Mouse (Mus musculus) urinary bladder, postnatal 36 days (tissue): ENCODE measurements around the gene Lst1.
A peak's percentile ranks its signal among the peaks of the same experiment; 100 is the strongest.
"Not testable (repeated sequence)": the region's sequence is repeated elsewhere in the genome, so short reads cannot be mapped to it uniquely, and the experiment has no call there.

ENCODE experiments used
- DNase-seq, 2 experiments: peaks; one replicate each; pipeline ENCODE4 v3.0.0; 2022; ENCODE audit warnings: low spot score in 2 of 2, mixed read lengths in 1 of 2

Lst1 gene

GRCm38 (mm10) chr17:35187959-35188610 lies at the start of gene Lst1:
Lst1 (minus strand) TSS chr17:35188439.
- no peak for DNase-seq

- no peak for DNase-seq
Observed at GRCm38 (mm10) chr17:35237504-35237903, 49.3 kb upstream of the Lst1 start.

- DNase-seq: no peak
Observed at GRCm38 (mm10) chr17:35236996-35237395, 48.8 kb upstream of the Lst1 start.

DNA sequence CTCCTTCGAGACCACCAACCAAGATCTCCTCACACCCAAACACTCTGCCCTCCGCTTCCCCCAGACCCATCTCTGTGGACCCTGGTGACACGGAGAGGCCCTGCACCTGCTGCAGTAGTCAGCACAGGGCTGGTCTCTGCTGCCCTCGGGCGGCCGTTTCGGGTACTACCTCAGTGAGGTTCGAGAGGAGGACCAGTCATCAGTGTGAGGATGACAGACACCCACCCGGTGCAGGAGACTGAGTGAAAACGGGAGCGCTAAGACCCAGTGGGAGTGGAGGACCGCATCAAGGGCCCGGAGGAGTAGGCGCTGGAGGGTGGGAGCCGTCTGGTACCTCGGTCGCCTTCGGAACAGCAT lies 48.1 kb upstream of the Lst1 start:
- peak; percentile 97 to 98 for DNase-seq

DNA sequence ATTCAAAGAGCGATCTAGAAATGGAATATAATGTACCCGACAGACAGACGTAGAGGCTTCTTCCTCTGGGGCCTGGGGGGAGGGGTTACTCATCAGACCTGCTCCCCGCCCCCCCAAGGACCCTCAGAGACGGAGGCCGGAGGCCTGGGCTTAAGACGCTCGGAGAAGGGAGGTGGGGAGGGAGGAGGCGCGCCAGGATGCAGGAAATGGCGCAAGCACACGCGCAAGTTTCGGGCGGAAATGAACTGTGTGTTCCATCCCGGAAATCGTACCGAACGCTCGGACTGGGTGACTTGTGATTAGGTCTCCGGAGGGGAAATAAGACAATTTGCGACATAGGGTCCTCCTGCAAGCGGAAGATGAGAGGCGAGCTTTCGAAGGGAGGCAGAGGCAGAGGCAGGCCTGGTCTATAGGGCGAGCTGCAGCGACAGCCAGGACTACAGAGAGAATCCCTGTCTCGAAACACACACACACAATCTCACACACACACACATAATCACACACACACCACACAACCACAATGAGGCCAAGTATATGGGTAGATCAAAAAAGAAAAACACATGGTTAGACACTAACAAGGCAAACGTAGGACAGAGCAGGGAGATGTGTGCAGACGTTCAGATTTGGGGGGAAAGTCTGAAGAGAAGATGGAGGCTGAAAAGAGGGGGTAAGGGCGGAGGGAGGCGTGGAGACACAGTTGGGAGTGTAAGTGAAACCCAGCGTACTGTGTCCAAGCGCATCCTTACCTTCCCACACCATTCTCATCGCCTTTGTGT lies 47.6 kb upstream of the Lst1 start, which contains the start of gene Nfkbil1:
Nfkbil1 (minus strand) TSS at position 179 of the 776 bp plus-strand sequence.
- DNase-seq: peak; percentile 79 to 91

- peak; percentile 40 to 46 for DNase-seq
Observed at GRCm38 (mm10) chr17:35234903-35235302, 46.7 kb upstream of the Lst1 start.

GRCm38 (mm10) chr17:35234090-35234489 lies 45.9 kb upstream of the Lst1 start:
- not testable (repeated sequence) for DNase-seq

DNA sequence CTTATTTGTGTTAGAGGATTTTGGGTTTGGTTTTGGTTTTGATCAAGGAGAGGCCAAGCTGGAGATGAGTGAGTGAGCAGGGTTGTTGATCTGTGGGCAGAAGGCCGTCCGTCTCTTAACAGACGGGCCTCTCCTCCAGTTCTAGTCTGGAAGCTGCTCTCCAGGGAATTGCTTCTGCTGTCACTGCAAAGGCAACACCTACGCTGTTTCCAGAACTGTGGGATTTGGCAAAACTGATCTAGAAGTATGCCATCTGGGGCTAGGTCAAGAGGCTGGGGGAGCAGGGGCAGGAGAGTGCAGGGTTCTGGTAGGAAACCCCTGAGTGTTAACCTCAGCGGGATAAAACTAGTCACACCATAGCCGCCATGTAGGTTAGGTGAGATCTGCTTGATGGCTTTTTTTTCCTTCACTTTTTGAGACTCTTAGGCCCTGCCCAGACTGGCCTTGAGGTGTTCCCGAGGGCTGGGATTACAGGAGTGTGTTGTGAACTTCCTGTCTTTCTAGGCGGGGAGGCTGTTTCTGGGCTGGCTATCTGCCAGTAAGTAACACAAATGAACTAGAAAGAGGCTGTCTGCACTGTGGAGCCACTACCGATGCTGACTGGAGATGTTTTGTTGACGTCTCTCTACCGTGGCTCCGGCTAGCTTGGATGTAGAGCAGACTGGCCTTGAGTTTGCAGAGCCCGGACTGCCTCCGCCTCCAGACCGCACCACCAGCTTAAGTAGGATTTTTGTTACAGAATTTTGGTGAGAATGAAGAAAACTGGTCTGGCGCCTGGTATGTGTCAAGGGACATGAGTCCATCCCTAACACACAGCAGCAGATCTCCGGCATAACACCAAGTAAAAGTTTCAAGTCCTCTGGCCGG lies 45.1 kb upstream of the Lst1 start, which contains the start of gene Atp6v1g2:
Atp6v1g2 (plus strand) TSS at position 547 of the 867 bp plus-strand sequence.
- no peak for DNase-seq

DNA sequence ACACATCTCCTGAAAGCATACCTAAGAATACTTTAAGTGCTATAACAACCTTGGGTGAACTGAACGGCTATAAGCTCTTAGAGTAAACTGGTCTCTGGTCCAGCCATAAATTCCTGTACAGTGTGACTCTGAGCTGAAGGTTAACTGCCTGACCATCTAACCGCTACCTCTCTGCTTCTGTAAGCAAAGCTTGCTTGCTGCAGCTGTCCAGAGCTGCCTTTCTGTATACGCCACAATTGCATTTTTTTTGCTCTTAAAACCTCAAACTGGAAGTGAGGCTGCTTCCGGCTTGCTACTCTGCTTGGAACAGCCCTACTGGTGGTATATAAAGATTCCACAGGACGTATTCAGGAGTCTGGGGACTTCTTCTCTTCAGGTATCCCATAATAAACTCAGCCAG lies 44.4 kb upstream of the Lst1 start:
- no peak for DNase-seq

- peak; percentile 75 to 83 for DNase-seq
Observed at GRCm38 (mm10) chr17:35232043-35232442, 43.8 kb upstream of the Lst1 start.

DNA sequence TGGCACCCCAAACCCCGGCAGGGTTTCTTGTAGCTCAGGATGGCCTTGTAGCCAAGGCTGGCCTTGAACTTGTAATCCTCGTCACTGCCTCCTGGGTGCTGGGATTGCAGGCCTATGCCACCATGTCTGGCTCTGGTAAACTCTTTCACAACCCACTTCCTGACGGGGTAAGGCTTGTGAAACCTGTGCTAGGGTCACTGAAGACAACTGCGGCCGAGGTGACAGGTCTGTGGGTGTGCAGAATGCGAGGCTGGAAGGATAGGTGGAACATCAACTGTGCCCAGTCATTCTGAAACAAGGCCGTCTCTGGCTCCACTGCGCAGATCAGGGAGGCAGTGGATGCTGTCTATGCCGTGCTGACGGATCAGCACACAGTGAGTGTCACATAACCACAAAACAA lies 42.8 kb upstream of the Lst1 start:
- no peak for DNase-seq

DNA sequence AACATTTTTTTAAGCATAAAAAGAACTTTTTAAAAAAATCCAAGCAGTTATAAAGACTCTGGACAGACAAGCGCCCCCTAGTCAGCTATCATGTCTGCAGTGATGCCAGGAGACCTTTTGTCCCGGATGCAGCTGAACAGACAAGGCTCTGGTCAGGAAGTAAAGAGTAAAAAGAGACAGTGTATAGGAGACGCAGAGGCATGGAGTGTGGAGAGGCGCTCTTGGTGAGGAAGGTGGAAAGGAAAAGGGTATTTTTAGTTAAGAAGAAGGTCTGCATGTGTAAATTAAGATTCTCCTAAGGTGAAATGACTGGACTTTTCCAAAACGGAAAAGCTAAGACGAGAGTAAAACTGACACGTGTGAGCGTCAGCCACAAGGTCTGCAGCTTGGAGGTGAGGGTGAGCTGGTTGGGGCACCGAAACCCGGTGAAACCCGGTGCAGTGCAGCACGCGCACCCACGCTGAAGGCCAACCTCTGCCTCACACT lies 38.4 kb upstream of the Lst1 start:
- no peak for DNase-seq

- no peak for DNase-seq
Observed at GRCm38 (mm10) chr17:35225456-35225855, 37.2 kb upstream of the Lst1 start.

DNA sequence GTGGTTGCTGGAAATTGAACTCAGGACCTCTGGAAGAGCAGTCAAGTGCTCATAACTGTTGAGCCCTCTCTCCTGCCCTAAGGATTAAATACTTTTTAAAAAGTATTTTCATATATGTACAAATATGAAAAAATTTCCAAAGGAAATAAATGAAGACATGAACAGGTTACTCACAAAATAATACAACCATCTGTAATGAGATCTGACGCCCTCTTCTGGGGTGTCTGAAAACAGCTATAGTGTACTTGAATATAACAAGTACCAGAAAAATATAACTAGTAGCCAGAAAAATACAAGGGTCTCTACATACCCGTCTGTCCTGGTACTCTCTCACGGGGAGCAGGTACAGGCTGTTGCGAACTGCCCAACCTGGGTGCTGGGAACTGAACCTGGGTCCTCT lies 36.4 kb upstream of the Lst1 start:
- DNase-seq: no peak

DNA sequence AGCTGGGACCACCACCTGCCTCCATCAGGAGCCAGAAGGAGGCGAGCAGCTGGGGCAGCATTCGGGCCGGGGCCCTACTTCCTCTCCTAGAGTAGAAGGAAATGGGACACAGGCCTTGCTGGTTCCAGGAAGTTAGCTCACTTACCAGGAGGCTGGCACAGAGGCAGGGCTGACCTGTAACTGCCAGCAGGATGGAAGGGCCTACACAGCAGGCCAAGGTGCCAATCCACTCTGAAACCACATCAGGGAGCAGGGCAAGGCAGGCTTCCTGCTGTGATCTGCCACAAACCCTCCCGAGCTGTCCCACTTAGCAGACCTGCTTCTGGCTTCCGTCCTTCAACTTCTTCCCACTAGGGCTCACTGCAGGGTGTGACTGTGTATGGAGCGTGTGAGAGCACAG lies 34.1 kb upstream of the Lst1 start:
- DNase-seq: no peak

- no peak for DNase-seq
Observed at GRCm38 (mm10) chr17:35220156-35220952, 32.1 kb upstream of the Lst1 start, which contains the start of gene Gm16181. Gm16181 (plus strand) TSS chr17:35220834.

GRCm38 (mm10) chr17:35219601-35220041 lies 31.4 kb upstream of the Lst1 start:
- no peak for DNase-seq

- DNase-seq: no peak
Observed at GRCm38 (mm10) chr17:35218516-35219193, 30.4 kb upstream of the Lst1 start.

DNA sequence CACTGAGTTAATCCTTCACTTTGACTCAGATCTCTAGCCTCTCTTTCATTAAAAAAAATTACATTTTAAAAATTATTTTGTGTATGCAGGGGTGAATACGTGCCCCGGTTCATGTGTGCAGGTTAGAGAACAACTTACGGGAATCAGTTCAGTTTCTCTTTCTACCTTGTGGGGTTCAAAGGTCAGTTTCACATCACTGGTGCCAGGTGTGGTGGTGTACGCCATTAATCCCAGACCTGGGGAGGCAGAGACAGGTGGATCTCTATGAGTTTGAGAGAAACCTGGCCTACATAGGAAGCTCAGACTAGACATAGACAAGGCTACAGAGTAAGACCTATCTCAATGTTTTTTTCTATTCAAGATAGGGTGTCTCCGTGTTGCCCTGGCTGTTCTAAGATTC lies 24.8 kb upstream of the Lst1 start:
- DNase-seq: no peak

GRCm38 (mm10) chr17:35210593-35210992 lies 22.4 kb upstream of the Lst1 start:
- DNase-seq: no peak
